Mouse (Mus musculus): ENCODE data around the gene Haao.

Haao gene

GRCm38 (mm10) chr17:83830616-83831292 lies 17.0 kb downstream of the Haao start:
- DNase-seq = no peak

GRCm38 (mm10) chr17:83829356-83829755 lies 18.4 kb downstream of the Haao start:
- no peak for DNase-seq

GRCm38 (mm10) chr17:83823835-83824234 lies 23.9 kb downstream of the Haao start:
- no peak for DNase-seq

GRCm38 (mm10) chr17:83821876-83822275 lies 25.9 kb downstream of the Haao start:
- no peak for DNase-seq

GRCm38 (mm10) chr17:83820701-83821100 lies 27.1 kb downstream of the Haao start:
- DNase-seq = peak; percentile 90

- DNase-seq = peak; percentile 89
These were observed 28.3 kb downstream of the Haao start for GRCm38 (mm10) chr17:83819503-83819902.

- DNase-seq = no peak
These were observed 30.8 kb downstream of the Haao start for GRCm38 (mm10) chr17:83816996-83817395.

- no peak for DNase-seq
These were observed 34.7 kb downstream of the Haao start for GRCm38 (mm10) chr17:83813050-83813449.

GRCm38 (mm10) chr17:83812200-83812944 lies 35.4 kb downstream of the Haao start:
- peak; percentile 89 for DNase-seq

- DNase-seq = no peak
These were observed 37.5 kb downstream of the Haao start for GRCm38 (mm10) chr17:83810285-83810684.

- peak; percentile 89 for DNase-seq
These were observed 38.5 kb downstream of the Haao start for GRCm38 (mm10) chr17:83809197-83809829.

GRCm38 (mm10) chr17:83808476-83809098 lies 39.2 kb downstream of the Haao start:
- DNase-seq = no peak

- DNase-seq = peak; percentile 89
These were observed 39.9 kb downstream of the Haao start for GRCm38 (mm10) chr17:83807778-83808398.

- no peak for DNase-seq
These were observed 40.4 kb downstream of the Haao start for GRCm38 (mm10) chr17:83807345-83807744.

- no peak for DNase-seq
These were observed 42.7 kb downstream of the Haao start for GRCm38 (mm10) chr17:83805078-83805477.

- DNase-seq = no peak
These were observed 43.8 kb downstream of the Haao start for GRCm38 (mm10) chr17:83803987-83804386.

- DNase-seq = no peak
These were observed 48.2 kb downstream of the Haao start for GRCm38 (mm10) chr17:83799506-83800050.

- DNase-seq = no peak
These were observed 52.6 kb downstream of the Haao start for GRCm38 (mm10) chr17:83795121-83795520.

GRCm38 (mm10) chr17:83792388-83792787 lies 55.4 kb downstream of the Haao start:
- no peak for DNase-seq

- no peak for DNase-seq
These were observed 57.6 kb downstream of the Haao start for GRCm38 (mm10) chr17:83790158-83790557.

GRCm38 (mm10) chr17:83786418-83786817 lies 61.3 kb downstream of the Haao start:
- DNase-seq = no peak

GRCm38 (mm10) chr17:83782740-83783139 lies 65.0 kb downstream of the Haao start:
- DNase-seq = no peak
